Mouse (Mus musculus): ENCODE measurements around the gene Ano6. TPM values are rescaled to one million over a fixed set of nuclear protein-coding genes. Genes with fewer than 3 reads are reported as not detected.

The Ano6 gene
- polyA plus RNA-seq, 1 experiment from 2014 or later, result 8.4 TPM

GRCm38 (mm10) chr15:95969596-95969995, 179.0 kb downstream of the Ano6 start:
- Histone ChIP-seq H3K9ac (no peak overlapping the region), H3K4me2 (no peak overlapping the region), H3K4me1 (replicated peaks) (no peaks in the 10 kb centered on the region), H3K36me3 (replicated peaks) (peaks cover 10% of the 10 kb centered on the region; the same call in 1 of the 2 replicates), H3K4me3 (replicated peaks) (no peak overlapping the region), H3K27ac (replicated peaks) (no peak overlapping the region), H3K9me3 (replicated peaks) (no peaks in the 10 kb centered on the region), H3K27me3 (no peaks in the 10 kb centered on the region)
- WGBS (ENCODE audit: insufficient replicate concordance), result 74% methylated on average over 6 of the region's 6 CpGs
- ATAC-seq (ENCODE audit: insufficient read depth), result no peak

DNA sequence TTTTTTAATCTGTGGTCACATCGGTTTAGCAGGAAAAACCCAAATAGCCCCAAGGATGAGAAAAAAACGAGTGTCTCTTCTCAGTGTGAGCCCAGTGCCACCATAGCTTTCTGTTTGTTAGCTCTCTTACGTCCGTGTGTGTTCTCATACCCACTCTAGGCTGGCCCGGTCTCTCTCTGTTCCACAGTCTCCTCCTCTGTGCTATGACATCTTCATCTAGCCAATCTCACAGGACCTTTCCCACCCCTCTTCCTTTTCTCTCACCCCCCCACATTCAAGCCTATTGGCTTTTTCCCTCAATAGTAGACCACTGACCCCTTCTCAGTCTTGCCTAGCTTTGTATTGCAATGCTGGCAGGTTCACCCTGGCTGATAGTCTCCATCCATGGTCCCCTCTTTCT, 179.5 kb downstream of the Ano6 start:
- no peak for ATAC-seq (ENCODE audit: insufficient read depth)
- H3K4me3 ChIP-seq (replicated peaks), result no peak overlapping the region
- H3K9me3 ChIP-seq (replicated peaks), result no peaks in the 10 kb centered on the region
- H3K36me3 ChIP-seq (replicated peaks), result peaks cover 10% of the 10 kb centered on the region; the same call in 1 of the 2 replicates
- 66% methylated on average over 5 of the region's 5 CpGs for WGBS (ENCODE audit: insufficient replicate concordance)
- no peaks in the 10 kb centered on the region for H3K27me3 ChIP-seq
- no peak overlapping the region for H3K4me2 ChIP-seq
- no peaks in the 10 kb centered on the region for H3K4me1 ChIP-seq (replicated peaks)
- no peak overlapping the region for H3K9ac ChIP-seq
- H3K27ac ChIP-seq (replicated peaks), result no peak overlapping the region

- Histone ChIP-seq H3K4me1 (replicated peaks) (no peaks in the 10 kb centered on the region), H3K27ac (replicated peaks) (no peak overlapping the region), H3K4me2 (no peak overlapping the region), H3K9ac (no peak overlapping the region), H3K4me3 (replicated peaks) (no peak overlapping the region), H3K27me3 (no peaks in the 10 kb centered on the region), H3K36me3 (replicated peaks) (peaks cover 10% of the 10 kb centered on the region; the same call in 1 of the 2 replicates), H3K9me3 (replicated peaks) (no peaks in the 10 kb centered on the region)
- 66% methylated on average over 7 of the region's 7 CpGs for WGBS (ENCODE audit: insufficient replicate concordance)
- ATAC-seq (ENCODE audit: insufficient read depth), result no peak
Observed at GRCm38 (mm10) chr15:95970691-95971090, 180.0 kb downstream of the Ano6 start.

- no peak overlapping the region for H3K4me2 ChIP-seq
- no peak for ATAC-seq (ENCODE audit: insufficient read depth)
- no peaks in the 10 kb centered on the region for H3K4me1 ChIP-seq (replicated peaks)
- H3K9ac ChIP-seq, result no peak overlapping the region
- H3K9me3 ChIP-seq (replicated peaks), result no peaks in the 10 kb centered on the region
- no peaks in the 10 kb centered on the region for H3K27me3 ChIP-seq
- 77% methylated on average over 8 of the region's 8 CpGs for WGBS (ENCODE audit: insufficient replicate concordance)
- no peak overlapping the region for H3K27ac ChIP-seq (replicated peaks)
- no peak overlapping the region for H3K4me3 ChIP-seq (replicated peaks)
- H3K36me3 ChIP-seq (replicated peaks), result peaks cover 10% of the 10 kb centered on the region; the same call in 1 of the 2 replicates
Observed at GRCm38 (mm10) chr15:95971302-95971701, 180.7 kb downstream of the Ano6 start.

DNA sequence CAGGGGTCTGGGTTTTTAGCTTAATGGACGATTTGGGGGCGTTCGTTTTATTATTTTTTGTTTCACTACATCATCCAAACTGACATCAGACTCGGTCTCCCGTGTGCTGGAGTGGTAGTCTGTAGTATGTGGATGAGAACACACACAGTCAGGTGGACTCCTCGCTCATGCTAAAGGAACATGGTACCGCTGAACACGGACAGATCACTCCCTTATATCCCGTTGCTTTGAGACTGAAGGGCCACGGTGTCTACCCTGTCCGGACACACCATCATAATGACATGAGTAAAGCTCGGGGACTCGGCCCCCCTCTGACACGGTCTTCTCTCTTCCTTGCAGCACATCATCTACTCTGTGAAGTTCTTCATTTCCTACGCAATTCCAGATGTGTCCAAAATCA, 181.5 kb downstream of the Ano6 start:
- Histone ChIP-seq H3K27ac (replicated peaks) (no peak overlapping the region), H3K4me1 (replicated peaks) (no peaks in the 10 kb centered on the region), H3K4me3 (replicated peaks) (no peak overlapping the region), H3K36me3 (replicated peaks) (peaks cover 10% of the 10 kb centered on the region; the same call in 1 of the 2 replicates), H3K27me3 (no peaks in the 10 kb centered on the region), H3K9me3 (replicated peaks) (no peaks in the 10 kb centered on the region), H3K9ac (no peak overlapping the region), H3K4me2 (no peak overlapping the region)
- no peak for ATAC-seq (ENCODE audit: insufficient read depth)
- 76% methylated on average over 15 of the region's 15 CpGs for WGBS (ENCODE audit: insufficient replicate concordance)

DNA sequence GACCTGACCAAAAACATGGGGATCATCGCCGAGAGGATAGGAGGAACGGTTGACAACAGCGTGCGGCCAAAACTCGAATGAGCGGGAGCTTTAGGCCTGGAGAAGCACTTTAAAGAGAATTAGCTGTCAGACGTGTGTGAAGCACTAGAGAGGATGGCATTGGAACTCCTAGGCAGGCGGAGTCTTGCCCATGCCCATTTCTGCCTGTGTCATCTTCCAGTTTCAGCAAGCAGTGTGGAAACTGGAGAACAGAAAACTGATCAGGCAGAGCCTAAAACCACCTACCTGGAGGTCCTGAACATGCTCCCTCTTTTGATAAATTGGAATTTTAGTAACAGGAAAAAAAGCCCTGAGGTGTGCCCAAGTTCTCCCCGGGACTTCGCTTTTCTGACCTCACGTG, 182.0 kb downstream of the Ano6 start:
- Histone ChIP-seq H3K4me2 (no peak overlapping the region), H3K27me3 (no peaks in the 10 kb centered on the region), H3K27ac (replicated peaks) (no peak overlapping the region), H3K36me3 (replicated peaks) (peaks cover 8% of the 10 kb centered on the region; the same call in 1 of the 2 replicates), H3K4me1 (replicated peaks) (no peaks in the 10 kb centered on the region), H3K9me3 (replicated peaks) (no peaks in the 10 kb centered on the region), H3K9ac (no peak overlapping the region), H3K4me3 (replicated peaks) (no peak overlapping the region)
- 84% methylated on average over 12 of the region's 12 CpGs for WGBS (ENCODE audit: insufficient replicate concordance)
- ATAC-seq (ENCODE audit: insufficient read depth), result no peak

DNA sequence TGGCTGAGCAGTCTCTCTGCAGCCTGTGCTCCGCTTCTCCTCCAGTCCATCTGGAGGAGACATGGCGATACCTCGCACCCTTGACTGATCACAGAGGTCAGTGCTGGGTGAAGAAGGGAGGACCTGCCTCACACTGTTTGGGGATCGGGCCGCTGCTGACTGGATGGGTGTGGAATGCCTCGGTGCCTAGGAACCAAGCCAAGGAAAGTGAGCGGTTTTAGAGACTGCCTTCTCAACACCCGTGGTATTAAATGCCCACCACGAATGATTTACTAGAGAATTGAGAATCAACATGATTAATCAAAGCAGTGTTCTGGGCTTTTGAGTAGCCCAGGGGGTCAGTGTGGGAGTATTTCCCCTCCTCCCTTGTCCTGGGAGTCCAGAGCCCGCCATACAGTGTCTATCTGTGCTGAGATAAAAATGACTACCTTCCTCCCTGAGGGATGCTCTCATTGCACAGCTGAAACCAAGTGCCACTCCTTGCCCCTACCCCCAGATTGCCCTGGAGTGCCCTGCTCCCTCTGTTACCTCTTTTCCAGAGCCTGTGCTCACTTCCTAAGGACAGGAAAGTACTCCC, 183.5 kb downstream of the Ano6 start:
- Histone ChIP-seq H3K27ac (replicated peaks) (no peak overlapping the region), H3K4me3 (replicated peaks) (no peak overlapping the region), H3K4me2 (no peak overlapping the region), H3K4me1 (replicated peaks) (no peaks in the 10 kb centered on the region), H3K27me3 (no peaks in the 10 kb centered on the region), H3K9me3 (replicated peaks) (no peaks in the 10 kb centered on the region), H3K36me3 (replicated peaks) (peaks cover 8% of the 10 kb centered on the region; the same call in 1 of the 2 replicates), H3K9ac (no peak overlapping the region)
- WGBS (ENCODE audit: insufficient replicate concordance), result 74% methylated on average over 10 of the region's 10 CpGs
- no peak for ATAC-seq (ENCODE audit: insufficient read depth)

DNA sequence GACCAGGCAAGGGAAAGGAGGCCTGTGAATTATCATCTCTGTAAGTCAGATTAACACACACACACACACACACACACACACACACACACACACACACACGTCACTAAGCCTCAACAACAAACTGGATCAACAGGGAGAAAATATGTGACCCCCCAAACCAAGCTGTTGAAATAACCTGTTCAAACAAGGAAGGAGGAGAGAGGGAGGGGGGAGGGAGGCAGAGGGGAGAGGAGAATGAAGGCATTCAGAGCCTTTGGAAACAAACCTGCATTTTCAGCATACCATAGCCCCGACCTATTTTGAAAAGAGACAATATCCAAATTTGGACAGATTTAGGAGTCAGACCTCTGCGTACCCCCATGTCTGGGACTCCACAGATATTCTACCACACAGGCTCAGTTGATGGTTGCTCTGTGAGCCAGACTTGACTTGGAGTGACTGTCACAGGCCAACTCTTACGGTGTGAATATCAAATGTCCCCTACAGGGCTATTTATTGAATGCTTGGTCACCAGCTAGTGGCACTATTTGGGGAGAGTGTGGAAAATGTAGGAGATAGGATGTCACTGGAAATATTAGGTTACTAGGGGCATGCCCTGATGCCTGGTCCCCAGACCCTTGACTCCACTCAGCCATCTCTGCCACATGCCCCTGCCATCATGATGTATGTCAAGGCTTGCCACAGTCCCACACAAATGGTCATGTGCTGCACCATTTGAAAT, 185.7 kb downstream of the Ano6 start:
- 42% methylated on average over 4 of the region's 4 CpGs for WGBS (ENCODE audit: insufficient replicate concordance)
- Histone ChIP-seq H3K27ac (replicated peaks) (no peak overlapping the region), H3K4me2 (no peak overlapping the region), H3K9ac (no peak overlapping the region), H3K27me3 (no peaks in the 10 kb centered on the region), H3K4me1 (replicated peaks) (no peaks in the 10 kb centered on the region), H3K4me3 (replicated peaks) (no peak overlapping the region), H3K9me3 (replicated peaks) (no peaks in the 10 kb centered on the region), H3K36me3 (replicated peaks) (peaks cover 8% of the 10 kb centered on the region; the same call in 1 of the 2 replicates)
- no peak for ATAC-seq (ENCODE audit: insufficient read depth)

- H3K9me3 ChIP-seq (replicated peaks), result no peaks in the 10 kb centered on the region
- WGBS (ENCODE audit: insufficient replicate concordance), result 55% methylated on average over 8 of the region's 8 CpGs
- no peak for ATAC-seq (ENCODE audit: insufficient read depth)
- no peak overlapping the region for H3K4me2 ChIP-seq
- no peaks in the 10 kb centered on the region for H3K27me3 ChIP-seq
- no peak overlapping the region for H3K4me3 ChIP-seq (replicated peaks)
- H3K27ac ChIP-seq (replicated peaks), result no peak overlapping the region
- peaks cover 4% of the 10 kb centered on the region; the same call in 1 of the 2 replicates for H3K36me3 ChIP-seq (replicated peaks)
- no peaks in the 10 kb centered on the region for H3K4me1 ChIP-seq (replicated peaks)
- H3K9ac ChIP-seq, result no peak overlapping the region
Observed at GRCm38 (mm10) chr15:95977169-95977938, 186.7 kb downstream of the Ano6 start.

- Histone ChIP-seq H3K4me1 (replicated peaks) (no peaks in the 10 kb centered on the region), H3K9me3 (replicated peaks) (no peaks in the 10 kb centered on the region), H3K27me3 (no peaks in the 10 kb centered on the region), H3K27ac (replicated peaks) (no peak overlapping the region), H3K9ac (no peak overlapping the region), H3K4me3 (replicated peaks) (no peak overlapping the region), H3K36me3 (replicated peaks) (no peaks in the 10 kb centered on the region), H3K4me2 (no peak overlapping the region)
- WGBS (ENCODE audit: insufficient replicate concordance), result 43% methylated on average over 3 of the region's 3 CpGs
- no peak; the same call in 1 of the 2 replicates for ATAC-seq (ENCODE audit: insufficient read depth)
Observed at GRCm38 (mm10) chr15:95977939-95978252, 187.3 kb downstream of the Ano6 start.

- Histone ChIP-seq H3K4me3 (replicated peaks) (no peak overlapping the region), H3K4me2 (no peak overlapping the region), H3K36me3 (replicated peaks) (no peaks in the 10 kb centered on the region), H3K9me3 (replicated peaks) (no peaks in the 10 kb centered on the region), H3K27ac (replicated peaks) (no peak overlapping the region), H3K27me3 (no peaks in the 10 kb centered on the region), H3K4me1 (replicated peaks) (no peaks in the 10 kb centered on the region), H3K9ac (no peak overlapping the region)
- no peak for ATAC-seq (ENCODE audit: insufficient read depth)
- 52% methylated on average over 5 of the region's 5 CpGs for WGBS (ENCODE audit: insufficient replicate concordance)
Observed at GRCm38 (mm10) chr15:95980641-95981040, 190.0 kb downstream of the Ano6 start.

All from liver, embryonic 15.5 days (tissue).